Mouse (Mus musculus): ENCODE data around the gene Otud7b. TPM values are rescaled to one million over a fixed set of nuclear protein-coding genes. Genes with fewer than 3 reads are reported as not detected.
A peak's percentile ranks its signal among the peaks of the same experiment; 100 is the strongest.

Gene Otud7b
- polyA plus RNA-seq, 1 experiment from 2014 or later = 7.9 TPM

DNA sequence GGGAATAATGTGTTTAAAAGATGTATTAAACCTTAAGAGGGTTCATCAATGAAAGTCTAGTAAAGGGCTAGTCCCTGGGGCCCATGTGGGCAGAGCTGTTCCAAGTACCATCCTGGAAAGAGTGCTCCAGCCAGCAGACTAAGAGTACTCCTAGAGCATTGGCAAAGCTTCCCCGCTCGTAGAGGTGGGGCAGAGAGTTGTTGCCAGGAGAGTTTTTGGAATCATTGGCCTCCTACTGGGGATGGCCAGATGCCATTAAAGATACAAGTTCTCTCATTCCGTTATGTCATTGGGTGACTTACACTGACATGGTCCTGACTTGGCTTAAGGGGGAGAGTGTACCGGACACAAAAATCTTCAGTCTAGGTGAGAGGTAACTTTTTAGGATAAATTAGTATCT lies 75.2 kb downstream of the Otud7b start:
- Histone ChIP-seq H3K27me3 (ENCODE audit: control insufficient read depth, insufficient read depth, low read length) (no peaks in the 10 kb centered on the region), H3K36me3 (replicated peaks; ENCODE audit: control insufficient read depth, insufficient read depth) (peaks cover 40% of the 10 kb centered on the region), H3K4me2 (replicated peaks) (no peak overlapping the region), H3K27ac (no peak overlapping the region), H3K9ac (no peak overlapping the region), H3K9me3 (ENCODE audit: control insufficient read depth, low read length) (no peaks in the 10 kb centered on the region), H3K4me3 (replicated peaks; ENCODE audit: low read length) (no peak overlapping the region), H3K4me1 (replicated peaks; ENCODE audit: control insufficient read depth, insufficient read depth, low read length) (peaks cover 27% of the 10 kb centered on the region)
- WGBS = 57% methylated on average over 4 of the region's 4 CpGs
- DNase-seq (ENCODE audit: low spot score) (no peak), ATAC-seq (ENCODE audit: low FRiP score) (no peak)

GRCm38 (mm10) chr3:96180727-96181477 lies 76.6 kb downstream of the Otud7b start, which contains the start of gene Sv2a:
Gene Sv2a (plus strand): TSS chr3:96181151.
- H3K9ac ChIP-seq = peak within 1 kb of the TSS; percentile 79
- peak within 1 kb of the TSS; percentile 60 for H3K4me3 ChIP-seq (replicated peaks; ENCODE audit: low read length)
- peak within 1 kb of the TSS; percentile 85 for H3K27ac ChIP-seq
- no peaks in the 10 kb centered on the region for H3K9me3 ChIP-seq (ENCODE audit: control insufficient read depth, low read length)
- H3K36me3 ChIP-seq (replicated peaks; ENCODE audit: control insufficient read depth, insufficient read depth) = peaks cover 37% of the 10 kb centered on the region
- WGBS = 0% methylated on average over 14 of the region's 23 CpGs
- H3K4me1 ChIP-seq (replicated peaks; ENCODE audit: control insufficient read depth, insufficient read depth, low read length) = peaks cover 27% of the 10 kb centered on the region
- no peaks in the 10 kb centered on the region for H3K27me3 ChIP-seq (ENCODE audit: control insufficient read depth, insufficient read depth, low read length)
- peak within 1 kb of the TSS; percentile 63 for H3K4me2 ChIP-seq (replicated peaks)
- DNase-seq (ENCODE audit: low spot score) (peak; percentile 62), ATAC-seq (ENCODE audit: low FRiP score) (peak; percentile 80)

- H3K27me3 ChIP-seq (ENCODE audit: control insufficient read depth, insufficient read depth, low read length) = no peaks in the 10 kb centered on the region
- peak overlapping the region; percentile 85 for H3K27ac ChIP-seq
- H3K9me3 ChIP-seq (ENCODE audit: control insufficient read depth, low read length) = no peaks in the 10 kb centered on the region
- peak overlapping the region; percentile 79 for H3K9ac ChIP-seq
- peak overlapping the region; percentile 63 for H3K4me2 ChIP-seq (replicated peaks)
- H3K4me3 ChIP-seq (replicated peaks; ENCODE audit: low read length) = peak overlapping the region; percentile 60
- DNase-seq (ENCODE audit: low spot score) (no peak), ATAC-seq (ENCODE audit: low FRiP score) (peak; percentile 43)
- H3K4me1 ChIP-seq (replicated peaks; ENCODE audit: control insufficient read depth, insufficient read depth, low read length) = peaks cover 27% of the 10 kb centered on the region
- WGBS = 27% methylated on average over 12 of the region's 12 CpGs
- H3K36me3 ChIP-seq (replicated peaks; ENCODE audit: control insufficient read depth, insufficient read depth) = peaks cover 30% of the 10 kb centered on the region
Measured at GRCm38 (mm10) chr3:96181510-96182381, 77.4 kb downstream of the Otud7b start.

- peak overlapping the region; percentile 79 for H3K9ac ChIP-seq
- peak overlapping the region; percentile 85 for H3K27ac ChIP-seq
- WGBS = 26% methylated on average over 4 of the region's 4 CpGs
- no peaks in the 10 kb centered on the region for H3K27me3 ChIP-seq (ENCODE audit: control insufficient read depth, insufficient read depth, low read length)
- H3K4me1 ChIP-seq (replicated peaks; ENCODE audit: control insufficient read depth, insufficient read depth, low read length) = peaks cover 27% of the 10 kb centered on the region
- H3K4me3 ChIP-seq (replicated peaks; ENCODE audit: low read length) = peak overlapping the region; percentile 60
- peak overlapping the region; percentile 63 for H3K4me2 ChIP-seq (replicated peaks)
- H3K9me3 ChIP-seq (ENCODE audit: control insufficient read depth, low read length) = no peaks in the 10 kb centered on the region
- ATAC-seq (ENCODE audit: low FRiP score) (no peak), DNase-seq (ENCODE audit: low spot score) (no peak)
- peaks cover 30% of the 10 kb centered on the region for H3K36me3 ChIP-seq (replicated peaks; ENCODE audit: control insufficient read depth, insufficient read depth)
Measured at GRCm38 (mm10) chr3:96182382-96182776, 78.1 kb downstream of the Otud7b start.

GRCm38 (mm10) chr3:96192977-96193376 lies 88.7 kb downstream of the Otud7b start:
- Histone ChIP-seq H3K36me3 (replicated peaks; ENCODE audit: control insufficient read depth, insufficient read depth) (peaks cover 67% of the 10 kb centered on the region), H3K9ac (no peak overlapping the region), H3K4me2 (replicated peaks) (no peak overlapping the region), H3K27me3 (ENCODE audit: control insufficient read depth, insufficient read depth, low read length) (no peaks in the 10 kb centered on the region), H3K9me3 (ENCODE audit: control insufficient read depth, low read length) (no peaks in the 10 kb centered on the region), H3K4me1 (replicated peaks; ENCODE audit: control insufficient read depth, insufficient read depth, low read length) (peaks cover 12% of the 10 kb centered on the region), H3K27ac (no peak overlapping the region), H3K4me3 (replicated peaks; ENCODE audit: low read length) (no peak overlapping the region)
- no peak for DNase-seq (ENCODE audit: low spot score)
- 69% methylated on average over 12 of the region's 12 CpGs for WGBS
- no peak for ATAC-seq (ENCODE audit: low FRiP score)

DNA sequence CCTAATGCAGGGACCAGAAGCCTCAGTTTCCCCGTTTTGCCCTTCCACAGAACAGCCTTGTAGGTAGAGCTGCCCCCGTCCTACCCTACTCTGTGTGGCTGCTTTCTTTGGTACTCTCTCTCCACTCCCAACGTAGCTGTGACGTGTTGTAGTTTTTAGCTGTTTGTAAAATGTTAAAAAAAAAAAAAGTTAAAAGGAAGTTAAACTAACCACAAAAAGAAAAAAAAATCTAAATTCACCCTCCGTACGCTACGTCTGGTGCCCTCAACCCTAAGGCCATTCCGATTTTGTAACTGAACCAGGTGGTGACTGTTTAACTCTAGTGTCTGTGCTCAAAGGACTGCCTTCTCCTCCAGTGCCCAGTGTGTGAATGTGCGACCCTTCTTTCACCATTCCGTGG lies 90.6 kb downstream of the Otud7b start:
- no peak overlapping the region for H3K4me3 ChIP-seq (replicated peaks; ENCODE audit: low read length)
- peaks cover 16% of the 10 kb centered on the region for H3K4me1 ChIP-seq (replicated peaks; ENCODE audit: control insufficient read depth, insufficient read depth, low read length)
- H3K27ac ChIP-seq = no peak overlapping the region
- no peaks in the 10 kb centered on the region for H3K27me3 ChIP-seq (ENCODE audit: control insufficient read depth, insufficient read depth, low read length)
- 90% methylated on average over 10 of the region's 10 CpGs for WGBS
- H3K9ac ChIP-seq = no peak overlapping the region
- H3K9me3 ChIP-seq (ENCODE audit: control insufficient read depth, low read length) = no peaks in the 10 kb centered on the region
- DNase-seq (ENCODE audit: low spot score) (no peak), ATAC-seq (ENCODE audit: low FRiP score) (no peak)
- peaks cover 49% of the 10 kb centered on the region for H3K36me3 ChIP-seq (replicated peaks; ENCODE audit: control insufficient read depth, insufficient read depth)
- H3K4me2 ChIP-seq (replicated peaks) = no peak overlapping the region

- H3K4me3 ChIP-seq (replicated peaks; ENCODE audit: low read length) = peak overlapping the region; percentile 53; the same call in 1 of the 2 replicates
Measured at GRCm38 (mm10) chr3:96195616-96196313, 91.4 kb downstream of the Otud7b start.

DNA sequence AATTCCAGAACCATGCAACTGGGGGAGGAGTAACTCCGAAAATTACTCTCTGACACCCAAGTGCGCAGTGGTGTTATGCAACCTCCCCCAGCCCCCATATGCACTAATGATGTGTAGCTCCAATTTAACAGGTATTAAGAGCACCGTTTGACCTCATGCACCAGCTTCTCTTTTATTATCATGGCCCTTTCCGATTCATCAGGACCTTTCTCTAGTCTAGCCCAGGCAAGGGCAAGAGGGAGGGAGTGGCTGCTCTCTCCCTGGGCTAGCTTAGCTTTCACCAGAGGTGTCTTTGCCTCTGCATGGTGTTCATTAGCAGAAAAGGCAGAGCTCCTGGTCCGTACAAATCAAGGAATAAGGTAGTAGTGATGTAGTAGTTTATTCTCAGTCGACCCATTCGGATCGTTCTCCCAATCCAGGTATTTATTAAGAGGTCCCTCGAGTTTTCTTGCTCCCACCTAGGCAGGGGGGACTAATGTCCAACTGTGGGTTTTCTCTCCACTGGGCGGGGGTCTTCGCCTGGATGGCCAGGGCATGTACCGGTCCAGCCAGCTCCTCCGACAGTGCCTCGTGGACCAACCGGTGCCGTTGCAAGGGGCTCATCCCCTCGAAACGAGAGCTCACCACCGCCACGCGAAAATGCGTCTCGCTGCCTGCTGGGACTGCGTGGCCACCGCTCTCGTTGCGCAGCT lies 92.3 kb downstream of the Otud7b start:
- Histone ChIP-seq H3K9ac (peak overlapping the region; percentile 81), H3K36me3 (replicated peaks; ENCODE audit: control insufficient read depth, insufficient read depth) (peaks cover 33% of the 10 kb centered on the region), H3K4me1 (replicated peaks; ENCODE audit: control insufficient read depth, insufficient read depth, low read length) (peaks cover 16% of the 10 kb centered on the region), H3K4me2 (replicated peaks) (peak overlapping the region; percentile 76), H3K4me3 (replicated peaks; ENCODE audit: low read length) (peak overlapping the region; percentile 53), H3K9me3 (ENCODE audit: control insufficient read depth, low read length) (no peaks in the 10 kb centered on the region), H3K27me3 (ENCODE audit: control insufficient read depth, insufficient read depth, low read length) (no peaks in the 10 kb centered on the region), H3K27ac (peak overlapping the region; percentile 97)
- DNase-seq (ENCODE audit: low spot score) = peak; percentile 27
- ATAC-seq (ENCODE audit: low FRiP score) = peak; percentile 1
- WGBS = 19% methylated on average over 27 of the region's 27 CpGs

More at GRCm38 (mm10) chr3:96195616-96196313, 91.4 kb downstream of the Otud7b start:
- Histone ChIP-seq H3K4me1 (replicated peaks; ENCODE audit: control insufficient read depth, insufficient read depth, low read length) (peaks cover 16% of the 10 kb centered on the region), H3K9me3 (ENCODE audit: control insufficient read depth, low read length) (no peaks in the 10 kb centered on the region), H3K9ac (no peak overlapping the region), H3K27ac (peak overlapping the region; percentile 97; the same call in 1 of the 2 replicates), H3K36me3 (replicated peaks; ENCODE audit: control insufficient read depth, insufficient read depth) (peaks cover 41% of the 10 kb centered on the region), H3K4me2 (replicated peaks) (peak overlapping the region; percentile 76), H3K27me3 (ENCODE audit: control insufficient read depth, insufficient read depth, low read length) (no peaks in the 10 kb centered on the region)
- WGBS = 93% methylated on average over 11 of the region's 11 CpGs
- no peak for ATAC-seq (ENCODE audit: low FRiP score)
- no peak for DNase-seq (ENCODE audit: low spot score)
